Mouse (Mus musculus) ES-Bruce4 (cell line): ENCODE measurements at regions not wholly inside any gene's neighbourhood (a gene's known extent, or its start where the extent isn't known, plus 50 kb on each side); places are given as distances from the start of the nearest gene placed in this dataset.

Experiments used
- H3K27ac ChIP-seq: 2 replicates; pipeline ENCODE4 v1.5.1; 2012; ENCODE audit warnings: low read length, inconsistent platforms; ENCODE audit not compliant: insufficient read depth
- H3K27me3 ChIP-seq: 2 replicates; pipeline ENCODE4 v1.6.1; 2012; ENCODE audit warnings: mild to moderate bottlenecking, low read length, inconsistent platforms; ENCODE audit not compliant: control insufficient read depth, poor library complexity, insufficient read depth, severe bottlenecking
- H3K36me3 ChIP-seq: 2 replicates; pipeline ENCODE4 v1.6.1; 2012; ENCODE audit warnings: inconsistent platforms, mild to moderate bottlenecking, low read length, moderate library complexity; ENCODE audit not compliant: control insufficient read depth, poor library complexity, insufficient read depth, severe bottlenecking
- H3K4me1 ChIP-seq: one replicate; pipeline ENCODE4 v1.8.1; 2011; ENCODE audit warnings: low read length; ENCODE audit not compliant: control insufficient read depth, insufficient read depth
- H3K4me3 ChIP-seq: 2 replicates; pipeline ENCODE4 v1.5.1; 2011; ENCODE audit warnings: low read depth, mild to moderate bottlenecking, low read length
- H3K9ac ChIP-seq: 2 replicates; pipeline ENCODE4 v1.6.1; 2012; ENCODE audit warnings: low read depth, mild to moderate bottlenecking, inconsistent platforms; ENCODE audit not compliant: poor library complexity, severe bottlenecking
- H3K9me3 ChIP-seq: replicated peaks from 2 replicates; pipeline ENCODE4 v1.6.1; 2012; ENCODE audit warnings: mild to moderate bottlenecking, low read length, inconsistent platforms; ENCODE audit not compliant: control insufficient read depth, poor library complexity, insufficient read depth, severe bottlenecking
- CTCF ChIP-seq: IDR thresholded peaks from one replicate; pipeline ENCODE4 v1.8.1; 2011; ENCODE audit warnings: low read depth, low read length
- EP300 ChIP-seq: IDR thresholded peaks from 2 replicates; pipeline ENCODE4 v1.6.1; 2011; ENCODE audit warnings: low read depth, low read length; ENCODE audit not compliant: insufficient read depth
- POLR2A ChIP-seq: IDR thresholded peaks from one replicate; pipeline ENCODE4 v1.8.1; 2011; ENCODE audit warnings: low read length; ENCODE audit not compliant: insufficient read depth

DNA sequence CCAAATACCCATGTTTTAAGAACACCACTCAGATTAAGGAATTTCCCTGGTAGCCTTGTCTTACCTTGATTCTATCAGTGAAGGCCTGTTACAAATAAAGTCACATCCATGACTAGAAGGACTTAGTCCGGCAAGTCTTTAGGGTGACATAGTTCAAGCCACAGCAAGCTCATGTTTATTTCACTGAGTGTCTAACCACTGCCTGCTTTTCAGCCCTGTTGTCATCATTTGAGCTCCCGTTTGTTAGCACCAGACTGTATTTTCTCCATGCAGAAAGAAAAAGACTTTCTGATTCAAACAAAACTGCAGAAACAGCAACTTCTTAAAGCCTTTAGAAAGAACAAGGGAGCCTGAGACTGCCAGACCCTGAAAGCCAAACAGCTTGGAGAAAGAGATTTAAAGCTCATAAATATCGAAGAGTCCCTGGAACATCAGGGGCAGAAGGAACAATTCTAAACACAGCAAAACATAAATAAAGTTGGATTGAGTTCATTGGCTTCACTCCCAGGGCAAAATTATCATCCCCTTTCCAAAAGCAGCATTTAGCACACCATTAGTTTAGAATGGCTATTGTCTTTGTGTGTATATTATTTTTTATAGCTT, 451.9 kb upstream of the Sptlc3 start:
- H3K27ac ChIP-seq, result no peak overlapping the region
- no peak overlapping the region for H3K9ac ChIP-seq
- H3K9me3 ChIP-seq, result no peaks in the 10 kb centered on the region
- no peak overlapping the region for H3K4me3 ChIP-seq
- no peaks in the 10 kb centered on the region for H3K4me1 ChIP-seq
- no peaks in the 10 kb centered on the region for H3K36me3 ChIP-seq
- TF ChIP-seq POLR2A (no peak), CTCF (no peak), EP300 (no peak)
- no peaks in the 10 kb centered on the region for H3K27me3 ChIP-seq

DNA sequence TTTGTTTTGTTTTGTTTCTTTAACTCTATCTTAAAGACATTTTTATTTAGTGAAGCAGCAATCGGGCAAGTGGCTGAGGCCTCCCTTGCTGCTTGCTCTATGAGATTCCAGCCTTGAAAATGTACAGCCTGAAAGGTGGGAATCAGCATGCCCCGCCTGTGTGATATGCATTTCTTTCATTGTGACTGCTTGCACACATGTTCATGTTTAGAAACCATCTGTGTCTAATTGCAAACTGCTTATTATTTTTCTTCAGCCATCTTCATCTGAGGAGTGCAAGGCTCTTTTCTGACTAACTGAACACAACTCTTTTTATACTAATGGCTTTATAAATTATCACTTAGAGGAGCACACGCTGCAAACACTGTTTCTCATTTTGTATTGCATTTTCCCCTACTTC, 449.0 kb upstream of the Sptlc3 start:
- H3K27ac ChIP-seq, result no peak overlapping the region
- TF ChIP-seq EP300 (no peak), CTCF (no peak), POLR2A (no peak)
- no peaks in the 10 kb centered on the region for H3K27me3 ChIP-seq
- no peaks in the 10 kb centered on the region for H3K36me3 ChIP-seq
- no peaks in the 10 kb centered on the region for H3K4me1 ChIP-seq
- H3K9ac ChIP-seq, result no peak overlapping the region
- no peaks in the 10 kb centered on the region for H3K9me3 ChIP-seq
- no peak overlapping the region for H3K4me3 ChIP-seq

- H3K9me3 ChIP-seq, result no peaks in the 10 kb centered on the region
- no peak for TF ChIP-seq CTCF
- no peak for TF ChIP-seq POLR2A
- no peak for TF ChIP-seq EP300
- no peak overlapping the region for H3K4me3 ChIP-seq
- no peaks in the 10 kb centered on the region for H3K27me3 ChIP-seq
- H3K4me1 ChIP-seq, result no peaks in the 10 kb centered on the region
- no peak overlapping the region for H3K9ac ChIP-seq
- no peak overlapping the region for H3K27ac ChIP-seq
- H3K36me3 ChIP-seq, result no peaks in the 10 kb centered on the region
Observed at GRCm38 (mm10) chr2:139055249-139055648, 438.5 kb upstream of the Sptlc3 start.

GRCm38 (mm10) chr2:139069276-139069961, 424.3 kb upstream of the Sptlc3 start:
- H3K4me1 ChIP-seq, result no peaks in the 10 kb centered on the region
- TF ChIP-seq POLR2A (no peak), EP300 (no peak), CTCF (no peak)
- no peak overlapping the region for H3K27ac ChIP-seq
- no peaks in the 10 kb centered on the region; the same call in 1 of the 2 replicates for H3K27me3 ChIP-seq
- no peaks in the 10 kb centered on the region for H3K36me3 ChIP-seq
- H3K4me3 ChIP-seq, result no peak overlapping the region
- H3K9me3 ChIP-seq, result no peaks in the 10 kb centered on the region
- H3K9ac ChIP-seq, result no peak overlapping the region

DNA sequence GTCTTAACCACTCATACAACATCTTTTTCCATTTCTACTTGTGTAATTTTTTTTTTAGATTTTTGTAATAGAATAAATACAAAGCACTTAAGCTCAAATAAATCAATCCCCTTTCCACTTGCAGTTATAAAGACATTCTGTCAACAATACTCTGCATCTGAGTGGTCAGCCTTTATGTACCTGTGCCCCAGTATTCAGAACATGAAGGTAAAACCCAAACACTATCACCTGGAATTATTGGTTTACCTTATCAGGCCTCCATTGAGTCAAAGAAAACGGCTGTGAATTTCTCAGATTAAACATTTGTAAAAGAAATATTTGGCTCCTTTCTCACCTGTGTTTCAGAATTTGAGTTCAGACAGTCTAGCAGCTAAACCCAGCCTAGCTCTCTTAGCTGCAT, 422.0 kb upstream of the Sptlc3 start:
- H3K27me3 ChIP-seq, result no peaks in the 10 kb centered on the region; the same call in 1 of the 2 replicates
- no peak overlapping the region for H3K4me3 ChIP-seq

DNA sequence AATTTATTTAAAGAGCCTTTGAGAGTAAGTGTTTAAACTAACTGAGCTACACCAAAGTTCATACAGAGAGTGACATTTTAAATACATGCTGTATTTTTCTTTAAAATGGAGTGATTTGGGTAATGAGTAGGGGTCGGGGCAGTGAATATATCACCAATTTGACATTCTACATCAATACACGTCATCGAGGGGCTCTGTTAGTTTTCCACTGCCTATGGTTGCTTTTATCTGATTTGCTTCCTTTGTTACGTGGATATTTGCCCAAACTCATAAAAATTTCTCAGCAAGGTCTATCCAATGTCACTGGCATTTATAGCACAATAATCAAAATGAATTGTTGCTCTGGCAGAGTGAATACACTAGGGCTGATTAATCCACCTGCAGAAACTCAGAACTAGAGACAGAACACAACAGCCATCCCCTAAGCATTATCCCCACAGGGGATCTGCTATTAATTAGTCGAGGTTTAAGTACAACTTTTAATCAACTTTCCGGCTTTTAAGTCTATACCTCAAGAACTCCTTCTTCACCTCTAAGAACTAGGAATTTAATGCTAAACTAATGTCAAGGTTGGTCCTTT, 400.1 kb upstream of the Sptlc3 start:
- no peak for TF ChIP-seq CTCF
- TF ChIP-seq POLR2A, result no peak
- TF ChIP-seq EP300, result no peak
- H3K27me3 ChIP-seq, result no peaks in the 10 kb centered on the region
- H3K4me1 ChIP-seq, result no peaks in the 10 kb centered on the region
- H3K27ac ChIP-seq, result no peak overlapping the region
- no peaks in the 10 kb centered on the region for H3K36me3 ChIP-seq
- H3K4me3 ChIP-seq, result no peak overlapping the region
- no peak overlapping the region for H3K9ac ChIP-seq
- peaks cover 7% of the 10 kb centered on the region; the same call in 1 of the 2 replicates for H3K9me3 ChIP-seq

More for the DNA sequence above, 422.0 kb upstream of the Sptlc3 start:
- Histone ChIP-seq H3K27ac (no peak overlapping the region), H3K36me3 (no peaks in the 10 kb centered on the region), H3K4me1 (no peaks in the 10 kb centered on the region), H3K9me3 (no peaks in the 10 kb centered on the region), H3K9ac (no peak overlapping the region)
- TF ChIP-seq CTCF (no peak), EP300 (no peak), POLR2A (no peak)
